Mouse (Mus musculus): ENCODE measurements around the gene Gm10382. TPM values are rescaled to one million over a fixed set of nuclear protein-coding genes. Genes with fewer than 3 reads are reported as not detected.

The Gm10382 gene
- total and polyA plus RNA-seq, 3 experiments, result 0.65 to 0.96 TPM; not detected in 1

- Histone ChIP-seq H3K27me3 (ENCODE audit: control insufficient read depth in 1 of 2, insufficient read depth in 2 of 2, low read length in 2 of 2) (no peaks in the 10 kb centered on the region), H3K4me3 (ENCODE audit: control insufficient read depth in 1 of 2, insufficient read depth in 1 of 2, low read depth in 2 of 2, low read length in 2 of 2) (no peak overlapping the region), H3K27ac (ENCODE audit: control insufficient read depth, low read depth, low read length) (no peak overlapping the region), H3K36me3 (ENCODE audit: control insufficient read depth in 1 of 2, insufficient read depth in 2 of 2, low read length in 2 of 2) (0 out of 4 replicates have a peak, but pooled peaks cover 0 to 2% of the 10 kb centered on the region in 2 experiments), H3K4me1 (ENCODE audit: control insufficient read depth in 1 of 2, insufficient read depth in 2 of 2, low read length in 2 of 2) (no peaks in the 10 kb centered on the region), H3K9me3 (replicated peaks; ENCODE audit: insufficient read depth, low read length) (no peaks in the 10 kb centered on the region), H3K9ac (ENCODE audit: control insufficient read depth, low read depth, low read length, poor library complexity, severe bottlenecking) (no peak overlapping the region), H3K79me2 (ENCODE audit: control insufficient read depth, insufficient read depth, low read length, poor library complexity) (no peaks in the 10 kb centered on the region)
- TF ChIP-seq RAD21 (IDR thresholded peaks at IDR 0.05; ENCODE audit: low read depth, low read length), result peak; percentile 37
- no peak for TF ChIP-seq EP300 (IDR thresholded peaks at IDR 0.05; ENCODE audit: low read depth in 1 of 2, low read length in 2 of 2)
- TF ChIP-seq CTCF (IDR thresholded peaks at IDR 0.05 in 2 of 3, conservative IDR thresholded peaks at IDR 0.05 in 1 of 3; ENCODE audit: control insufficient read depth in 1 of 3, insufficient read depth in 1 of 3, low read depth in 2 of 3, low read length in 3 of 3, poor library complexity in 1 of 3, severe bottlenecking in 1 of 3), result peak in 2 of 3 experiments; percentile 11 to 44; a peak in 2 of 6 replicates
- no peak for TF ChIP-seq CHD1 (IDR thresholded peaks at IDR 0.05; ENCODE audit: low read depth, low read length)
- peak; percentile 33; the same call in 1 of the 2 replicates for TF ChIP-seq SMC3 (IDR thresholded peaks at IDR 0.05; ENCODE audit: low read depth, low read length)
- TF ChIP-seq USF1 (IDR thresholded peaks at IDR 0.05; ENCODE audit: low read depth, low read length), result no peak
- TF ChIP-seq ZC3H11A (IDR thresholded peaks at IDR 0.05; ENCODE audit: low read depth, low read length), result no peak; the same call in 1 of the 2 replicates
- TF ChIP-seq GABPA (IDR thresholded peaks at IDR 0.05; ENCODE audit: low read depth, low read length), result no peak
- no peak for TF ChIP-seq MYB (IDR thresholded peaks at IDR 0.05; ENCODE audit: low read depth, low read length)
- no peak for DNase-seq (ENCODE audit: low read depth, low spot score)
Observed at GRCm38 (mm10) chr5:125378919-125379318, 10.2 kb upstream of the Gm10382 start.

DNA sequence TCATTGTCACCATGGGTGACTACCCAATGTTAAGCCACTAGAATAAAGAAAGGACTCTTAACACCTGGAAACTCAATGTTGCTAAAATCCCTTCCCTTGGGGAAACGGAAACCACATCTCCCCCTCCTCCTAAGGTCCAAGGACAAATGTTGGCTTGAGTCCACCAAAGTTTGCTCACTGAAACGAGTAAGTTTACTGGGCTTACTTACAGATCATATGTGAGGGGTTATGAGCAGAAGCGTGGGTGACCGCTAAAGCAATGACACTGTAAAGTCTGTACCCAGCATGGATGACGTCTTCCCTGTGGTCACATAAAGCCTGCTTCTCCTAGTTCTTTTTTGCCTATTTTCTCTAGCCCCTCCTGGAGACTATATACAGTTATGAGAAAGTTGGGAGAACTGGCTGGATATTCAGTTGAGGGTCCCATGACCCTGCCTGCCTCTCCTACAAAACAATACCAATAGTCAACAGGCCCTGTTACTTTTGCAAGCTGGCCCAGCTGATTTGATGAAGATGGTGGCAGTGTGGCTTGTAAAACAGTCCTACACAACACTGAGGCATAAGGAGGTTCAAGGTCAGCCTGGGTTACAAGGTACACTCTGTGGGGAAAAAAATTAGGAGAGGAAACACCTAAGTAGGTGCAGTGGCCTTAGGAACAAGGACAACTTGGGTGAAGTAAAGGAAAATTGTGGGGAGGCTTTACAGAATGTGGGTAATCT, 7.0 kb upstream of the Gm10382 start:
- peaks cover 6 to 11% of the 10 kb centered on the region in 2 experiments for H3K36me3 ChIP-seq (ENCODE audit: control insufficient read depth in 1 of 2, insufficient read depth in 2 of 2, low read length in 2 of 2)
- H3K27ac ChIP-seq (ENCODE audit: control insufficient read depth, low read depth, low read length), result no peak overlapping the region
- no peak for DNase-seq (ENCODE audit: low read depth, low spot score)
- H3K4me1 ChIP-seq (ENCODE audit: control insufficient read depth in 1 of 2, insufficient read depth in 2 of 2, low read length in 2 of 2), result peaks cover 0 to 3% of the 10 kb centered on the region in 2 experiments; a peak in 1 of 4 replicates
- TF ChIP-seq SIN3A (IDR thresholded peaks at IDR 0.05; ENCODE audit: low read length), result peak; percentile 9; the same call in 1 of the 2 replicates
- no peak; the same call in 1 of the 2 replicates for TF ChIP-seq MEF2A (IDR thresholded peaks at IDR 0.05; ENCODE audit: extremely low read depth, insufficient replicate concordance, low read depth, low read length, poor library complexity, severe bottlenecking)
- TF ChIP-seq MYB (IDR thresholded peaks at IDR 0.05; ENCODE audit: low read depth, low read length), result 0 out of 2 replicates have a peak, but pooled peaks have one; percentile 3
- no peak for TF ChIP-seq EP300 (IDR thresholded peaks at IDR 0.05; ENCODE audit: low read depth in 1 of 2, low read length in 2 of 2)
- TF ChIP-seq KAT2A (conservative IDR thresholded peaks at IDR 0.05; ENCODE audit: low read depth, low read length), result no peak
- H3K27me3 ChIP-seq (ENCODE audit: control insufficient read depth in 1 of 2, insufficient read depth in 2 of 2, low read length in 2 of 2), result no peaks in the 10 kb centered on the region
- no peak overlapping the region for H3K9ac ChIP-seq (ENCODE audit: control insufficient read depth, low read depth, low read length, poor library complexity, severe bottlenecking)
- peaks cover 3% of the 10 kb centered on the region; the same call in 1 of the 2 replicates for H3K79me2 ChIP-seq (ENCODE audit: control insufficient read depth, insufficient read depth, low read length, poor library complexity)
- H3K4me3 ChIP-seq (ENCODE audit: control insufficient read depth in 1 of 2, insufficient read depth in 1 of 2, low read depth in 2 of 2, low read length in 2 of 2), result no peak overlapping the region
- H3K9me3 ChIP-seq (replicated peaks; ENCODE audit: insufficient read depth, low read length), result no peaks in the 10 kb centered on the region

All from MEL (cell line).